Mouse (Mus musculus): ENCODE data around the gene 4930544D05Rik.
A peak's percentile ranks its signal among the peaks of the same experiment; 100 is the strongest.

DNA sequence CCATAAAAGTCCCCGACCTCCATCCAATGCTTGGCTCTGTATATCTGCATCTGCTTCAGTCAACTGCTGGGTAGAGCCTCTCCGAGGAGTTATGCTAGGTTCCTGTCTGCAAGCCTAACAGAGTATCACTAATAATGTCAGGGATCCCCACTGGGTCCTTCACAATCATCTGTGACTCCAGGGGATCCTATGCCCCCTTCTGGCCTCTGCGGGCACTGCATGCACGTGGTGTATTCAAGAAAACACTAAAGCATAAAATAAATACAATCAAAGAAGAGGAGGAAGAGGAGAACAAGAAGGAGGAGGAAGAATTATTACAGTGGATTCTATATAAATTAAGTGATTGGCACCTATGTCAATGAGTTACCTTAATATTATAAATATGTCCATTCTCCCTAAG is 9.8 kb downstream of the 4930544D05Rik start:
- TF ChIP-seq CTCF (IDR thresholded peaks at IDR 0.05; ENCODE audit: extremely low read depth, insufficient read length, insufficient replicate concordance, low read depth, low read length), result peak; percentile 70; the same call in 1 of the 2 replicates
- TF ChIP-seq POLR2A (IDR thresholded peaks at IDR 0.05; ENCODE audit: low read depth, low read length), result no peak
